Mouse (Mus musculus) gastrocnemius, postnatal 4 days (tissue): ENCODE data around the gene Ttc16. TPM values are rescaled to one million over a fixed set of nuclear protein-coding genes. Genes with fewer than 3 reads are reported as not detected.

Experiments
- DNase-seq, 2 experiments: peaks; one replicate each; pipeline ENCODE4 v3.0.0; 2021 to 2022; ENCODE audit warnings: low spot score in 2 of 2, mixed read lengths in 2 of 2
- total RNA-seq, 2 experiments: library from RNA; stranded (reverse); gene quantifications; 2 replicates each; pipeline ENCODE4 v1.2.3; 2021

The Ttc16 gene
- total RNA-seq, 2 experiments from 2014 or later, result not detected

DNA sequence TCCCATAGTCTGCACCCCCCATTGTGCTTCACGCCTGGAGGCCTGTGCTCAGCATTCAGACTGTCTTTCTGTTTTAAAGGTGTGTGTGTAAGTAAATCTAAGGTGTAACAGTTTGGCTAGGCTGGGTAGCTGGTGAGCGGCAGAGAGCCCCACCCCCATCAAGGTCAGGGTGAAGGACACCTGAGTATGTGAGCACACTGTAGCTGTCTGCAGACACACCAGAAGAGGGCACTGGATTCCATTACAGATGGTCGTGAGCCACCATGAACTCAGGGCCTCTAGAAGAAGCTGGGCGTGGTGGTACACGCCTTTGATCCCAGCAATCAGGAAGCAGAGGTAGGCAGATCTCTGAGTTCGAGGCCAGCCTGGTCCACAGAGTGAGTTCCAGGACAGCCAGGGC is 6.3 kb upstream of the Ttc16 start:
- DNase-seq, result no peak

DNA sequence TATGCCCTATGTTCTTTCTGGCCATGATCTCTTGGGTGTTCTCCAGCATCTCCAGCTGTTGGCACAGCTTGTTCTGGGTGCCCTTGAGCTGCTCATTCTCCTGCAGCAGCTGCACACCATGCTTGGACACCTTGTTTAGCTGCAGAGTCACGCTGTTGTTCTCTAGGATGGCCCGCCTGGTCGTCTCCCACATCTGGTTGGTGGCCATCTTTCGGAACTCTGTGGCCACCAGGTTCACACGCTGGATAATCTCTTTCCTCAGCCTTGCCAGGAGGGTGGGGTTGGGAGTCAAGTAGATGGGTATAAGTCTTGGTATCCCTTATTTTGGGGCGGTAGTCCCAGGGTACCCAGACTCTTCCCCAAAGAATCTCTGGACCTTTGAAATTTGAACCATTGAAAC is 4.3 kb upstream of the Ttc16 start:
- DNase-seq, result no peak

DNA sequence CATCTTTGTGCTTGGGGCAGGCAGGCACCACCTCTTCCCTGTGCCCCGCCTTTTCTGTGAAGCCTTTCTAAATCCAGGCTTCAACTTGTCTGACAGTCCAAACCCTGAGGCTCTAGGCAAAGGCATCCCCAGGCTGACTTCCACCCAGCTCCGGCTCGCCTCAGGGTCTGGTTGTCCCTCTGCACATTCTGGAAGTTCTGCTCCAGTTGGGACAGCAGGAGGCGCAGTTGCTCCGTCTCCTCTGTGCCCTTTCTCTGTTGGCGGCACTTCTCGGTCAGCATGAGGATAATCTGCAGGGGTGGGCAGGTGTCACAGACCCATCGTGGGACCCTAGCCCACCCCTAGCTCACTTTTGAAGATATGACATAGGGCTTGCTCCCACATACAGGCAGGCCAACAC is 3.7 kb upstream of the Ttc16 start:
- DNase-seq, result peak; percentile 59 to 70

DNA sequence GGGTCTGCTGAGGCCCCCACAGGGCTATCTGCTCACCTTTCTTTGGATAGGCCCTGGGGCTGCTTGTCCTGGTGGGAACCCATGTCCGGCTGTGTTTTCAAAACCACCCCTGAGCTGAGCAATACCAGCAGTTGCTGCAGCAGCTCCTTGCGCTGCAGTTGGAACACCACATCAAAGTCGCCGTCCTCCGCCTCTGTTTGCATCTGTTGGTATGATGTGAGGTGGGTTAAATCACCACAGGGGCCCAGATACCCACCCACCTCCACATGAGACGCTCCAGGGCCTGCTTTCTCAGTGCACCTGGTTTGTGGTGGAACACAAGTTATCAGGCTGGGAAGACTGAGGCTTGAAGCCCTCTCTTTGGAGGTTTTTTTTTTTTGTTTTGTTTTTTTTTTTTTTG is 2.6 kb upstream of the Ttc16 start:
- DNase-seq, result no peak

DNA sequence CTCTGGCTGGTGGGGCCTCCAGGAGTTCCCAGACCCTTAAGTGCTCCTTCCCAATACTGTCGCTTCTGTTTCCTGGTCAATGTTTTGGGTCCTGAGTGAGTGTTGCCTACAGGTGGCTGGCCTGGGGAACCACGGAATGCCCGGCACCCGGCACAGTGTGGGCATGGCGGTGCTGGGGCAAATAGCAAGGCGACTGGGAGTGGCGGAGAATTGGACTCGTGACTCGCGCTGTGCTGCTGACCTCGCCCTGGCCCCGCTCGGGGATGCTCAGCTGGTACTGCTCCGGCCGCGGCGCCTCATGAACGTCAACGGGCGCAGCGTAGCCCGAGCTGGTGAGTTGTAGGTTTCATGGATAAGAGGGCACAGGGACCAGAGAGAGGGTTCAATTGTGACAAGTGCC is 759 bp upstream of the Ttc16 start:
- DNase-seq, result no peak

DNA sequence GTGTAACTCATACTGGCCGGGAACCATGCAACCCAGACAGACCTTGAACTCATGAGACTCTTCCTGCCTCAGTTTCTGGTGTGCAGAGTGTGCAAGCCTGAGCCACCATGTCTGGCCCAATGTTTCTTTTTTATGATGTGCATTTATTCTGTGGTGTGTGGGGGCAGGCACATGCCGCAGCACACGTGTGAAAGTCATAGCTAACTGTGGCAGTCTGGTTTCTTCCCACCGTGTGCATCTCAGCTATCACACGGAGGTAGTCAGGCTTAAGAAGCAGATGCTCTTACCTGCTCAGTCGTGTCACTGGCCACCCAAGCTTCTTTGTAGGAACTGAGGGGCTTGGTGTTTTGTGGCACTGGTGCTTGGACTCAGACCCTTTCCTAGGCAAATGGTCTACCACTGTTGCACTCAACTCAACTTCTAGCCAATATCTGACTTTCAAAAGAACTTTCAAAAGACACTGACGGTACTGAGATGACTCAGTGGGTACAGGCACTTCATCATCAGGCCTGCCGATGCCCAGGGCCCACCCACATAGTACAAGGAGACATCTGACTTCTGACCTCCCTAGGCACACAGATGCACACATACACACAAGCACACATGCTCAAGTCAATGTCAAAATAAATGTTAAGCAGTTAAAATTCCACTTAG is 2.7 kb downstream of the Ttc16 start:
- no peak for DNase-seq

DNA sequence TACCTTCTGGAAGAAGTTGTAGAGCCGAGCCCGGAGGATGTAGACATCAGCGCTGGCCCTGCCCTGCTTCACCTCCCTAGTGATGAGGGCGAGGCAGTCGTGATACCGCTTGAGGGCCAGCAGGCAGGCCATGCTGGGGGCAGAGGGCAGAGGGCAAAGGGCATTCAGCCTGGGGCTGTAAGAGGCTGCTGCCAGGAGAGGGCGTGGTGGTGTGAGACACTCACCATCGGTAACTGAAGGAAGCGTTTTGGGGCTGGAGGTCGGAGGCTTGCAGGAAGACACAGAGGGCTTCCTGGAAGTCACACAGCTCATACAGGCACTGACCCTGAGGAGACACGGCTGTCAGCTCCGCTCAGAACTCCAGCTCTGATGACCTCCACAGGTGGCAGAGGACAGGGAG is 3.5 kb downstream of the Ttc16 start:
- DNase-seq, result no peak

DNA sequence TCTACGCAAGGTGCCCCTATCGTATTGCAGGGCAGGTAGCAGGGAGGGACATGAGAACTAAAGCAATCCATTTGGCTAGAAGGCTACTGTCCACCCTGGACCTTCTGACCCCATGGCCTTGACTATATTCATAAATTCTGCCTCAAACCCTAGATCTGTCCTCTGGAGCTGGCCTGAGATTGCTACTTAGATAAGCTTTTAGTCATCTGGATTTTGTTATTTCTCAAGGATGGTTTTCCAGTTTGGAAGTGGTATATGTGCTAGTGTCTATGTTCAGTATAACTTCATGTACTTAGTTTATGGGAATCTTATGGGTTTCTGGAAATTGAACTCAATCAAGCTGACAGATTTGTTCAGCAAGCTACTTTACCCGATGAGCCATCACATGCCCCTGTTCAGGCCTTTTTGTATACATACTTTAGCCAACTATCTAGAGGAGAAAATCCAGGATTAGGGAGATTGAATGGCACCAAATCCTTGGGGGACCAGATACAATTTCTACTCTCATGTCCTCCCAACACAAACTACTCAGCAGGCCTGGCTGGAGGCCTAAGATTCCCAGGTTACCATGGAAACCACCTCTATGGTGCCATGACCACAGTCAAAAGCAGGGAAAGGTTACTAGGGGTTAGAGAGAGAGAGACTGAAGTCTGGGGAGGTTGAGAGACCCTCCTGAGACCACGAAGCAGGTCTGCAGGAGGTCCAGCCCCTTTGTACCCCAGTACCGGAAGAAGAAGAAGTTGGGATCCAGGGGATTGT is 5.9 kb downstream of the Ttc16 start:
- no peak for DNase-seq

DNA sequence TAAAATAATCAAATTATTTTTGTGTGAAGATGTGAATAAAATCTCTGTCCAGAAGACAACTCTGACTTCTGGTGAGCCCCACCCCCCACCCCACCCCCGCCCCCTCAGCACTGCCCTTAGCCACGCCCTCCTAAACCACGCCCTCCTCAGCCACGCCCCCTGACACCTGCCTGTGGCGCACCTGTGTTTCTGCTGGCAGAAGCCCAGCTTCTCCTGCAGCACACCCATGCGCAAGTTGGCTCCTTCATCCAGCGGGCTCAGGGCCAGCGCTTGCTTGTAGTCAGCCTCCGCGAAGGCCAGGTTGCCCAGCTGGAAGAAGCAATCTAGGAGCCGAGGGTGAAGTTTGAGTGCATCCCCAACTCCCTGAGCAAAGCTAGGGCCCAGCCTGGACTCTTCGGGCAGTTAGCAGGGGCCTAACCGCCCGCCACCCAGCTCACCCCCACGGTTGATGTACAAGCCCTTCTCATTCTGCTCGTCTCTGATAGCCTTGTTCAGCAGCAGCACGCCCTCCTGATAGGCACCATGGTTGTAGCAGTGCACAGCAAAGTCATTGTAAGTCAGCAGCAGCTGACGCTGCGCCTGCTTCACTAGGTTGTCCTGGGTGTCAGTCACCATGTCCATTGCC is 6.7 kb downstream of the Ttc16 start:
- DNase-seq, result no peak

DNA sequence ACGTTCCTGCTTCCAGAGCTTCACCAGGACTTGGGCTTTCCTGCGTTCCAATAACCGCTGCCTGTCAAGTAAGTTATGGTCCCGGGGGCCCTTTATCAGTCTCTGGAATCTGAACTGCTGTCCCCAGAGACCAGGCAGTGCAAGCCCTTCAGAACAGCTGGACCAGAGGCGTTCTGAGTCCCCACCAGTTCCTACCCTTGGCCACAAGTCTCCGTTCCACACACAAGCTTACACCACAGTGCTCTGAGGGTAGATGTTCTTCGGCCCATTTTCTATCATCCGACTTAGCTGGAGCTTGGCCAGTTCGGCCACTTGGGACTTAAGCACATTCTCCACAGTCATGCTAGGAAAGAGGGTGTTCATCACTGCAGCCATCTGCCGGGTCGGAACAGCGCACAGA is 8.2 kb downstream of the Ttc16 start:
- DNase-seq, result no peak

DNA sequence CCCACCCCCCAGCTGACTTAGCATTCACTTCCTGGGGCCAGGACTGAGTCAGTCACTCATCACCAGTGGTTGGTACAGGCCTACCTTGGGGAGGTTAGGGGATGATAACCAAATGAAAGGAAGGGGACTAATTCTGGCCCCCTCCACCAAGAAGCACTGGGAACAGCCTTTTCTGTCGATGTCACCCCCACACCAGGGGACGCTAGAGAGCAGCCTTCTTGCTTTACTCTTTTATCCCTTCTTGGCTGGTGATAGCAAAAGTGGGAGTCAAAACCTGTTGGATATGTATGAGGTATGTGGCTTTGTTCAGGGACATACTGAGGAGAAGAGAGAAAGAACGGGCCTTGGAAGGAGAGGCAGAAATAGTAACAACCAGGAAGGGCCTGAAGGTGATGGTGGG is 12.1 kb downstream of the Ttc16 start:
- no peak for DNase-seq

DNA sequence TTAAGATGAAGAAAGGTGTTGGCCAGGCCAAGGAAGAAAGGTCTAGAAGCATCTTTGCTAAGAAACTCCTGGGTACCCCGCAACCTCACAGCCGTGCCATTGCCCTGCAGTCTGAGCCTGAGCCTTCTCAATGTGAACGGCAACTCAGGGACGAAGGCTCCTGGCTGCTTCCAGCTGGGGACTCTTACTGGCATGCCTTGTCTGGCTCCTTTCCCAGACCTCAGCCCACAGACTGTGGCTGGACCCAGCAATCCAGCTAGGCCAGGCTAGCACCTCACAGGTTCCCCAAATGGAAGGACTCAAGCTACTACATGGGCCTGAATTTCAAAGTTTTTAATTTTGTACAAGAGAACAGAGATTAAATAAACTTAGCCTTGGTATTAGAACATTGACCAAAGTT is 13.6 kb downstream of the Ttc16 start:
- no peak for DNase-seq

DNA sequence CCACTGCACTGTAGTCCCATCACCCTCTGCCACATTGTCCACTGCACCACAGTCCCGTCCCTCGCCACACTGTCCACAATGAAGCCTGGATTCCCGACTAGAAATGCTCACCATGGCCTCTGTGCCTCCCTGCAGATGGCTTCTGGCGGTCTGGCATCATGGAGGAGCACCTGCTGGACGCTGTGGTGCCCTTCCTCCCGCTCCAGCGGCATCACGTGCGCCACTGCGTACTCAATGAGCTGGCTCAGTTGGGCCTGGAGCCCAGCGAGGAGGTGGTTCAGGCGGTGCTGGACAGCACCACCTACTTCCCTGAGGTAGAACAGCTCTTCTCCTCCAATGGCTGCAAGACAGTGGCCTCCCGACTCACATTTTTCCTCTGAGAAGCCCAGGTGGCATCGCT is 14.1 kb downstream of the Ttc16 start:
- DNase-seq, result no peak

DNA sequence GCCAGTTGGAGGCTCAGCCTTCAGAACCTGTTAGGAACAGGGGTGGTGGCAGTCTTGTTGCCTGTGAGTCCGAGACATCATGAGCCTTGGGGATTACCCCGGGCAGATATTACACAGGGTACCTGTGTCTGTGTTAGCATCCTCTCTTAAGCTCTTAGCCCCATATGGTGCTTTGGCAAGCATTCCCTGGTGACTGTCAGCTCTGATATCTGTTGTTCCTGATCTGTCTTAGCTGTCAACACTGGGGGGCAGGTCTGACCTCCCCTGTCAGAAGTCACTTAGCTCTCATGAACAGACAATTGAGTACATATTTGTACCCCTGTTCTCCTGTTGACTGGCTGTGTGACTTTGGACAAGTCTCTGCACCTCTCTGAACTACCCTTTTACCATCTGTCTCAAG is 16.4 kb downstream of the Ttc16 start:
- no peak for DNase-seq

DNA sequence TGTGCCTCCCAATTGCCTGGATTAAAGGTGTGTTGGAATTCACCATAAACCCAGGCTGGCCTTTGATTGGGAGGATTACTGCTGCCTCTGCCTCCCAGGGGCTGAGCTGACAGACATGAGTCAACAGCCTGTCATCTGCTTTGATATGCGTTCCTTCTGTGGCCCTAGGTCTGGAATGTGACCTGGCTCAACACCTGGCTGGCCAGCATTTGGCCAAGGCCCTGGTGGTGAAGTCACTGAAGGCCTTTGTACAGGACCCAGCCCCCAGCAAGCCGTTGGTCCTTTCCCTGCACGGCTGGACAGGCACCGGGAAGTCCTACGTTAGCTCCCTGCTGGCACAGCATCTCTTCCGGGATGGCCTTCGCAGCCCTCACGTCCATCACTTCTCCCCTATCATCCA is 16.9 kb downstream of the Ttc16 start:
- no peak for DNase-seq

DNA sequence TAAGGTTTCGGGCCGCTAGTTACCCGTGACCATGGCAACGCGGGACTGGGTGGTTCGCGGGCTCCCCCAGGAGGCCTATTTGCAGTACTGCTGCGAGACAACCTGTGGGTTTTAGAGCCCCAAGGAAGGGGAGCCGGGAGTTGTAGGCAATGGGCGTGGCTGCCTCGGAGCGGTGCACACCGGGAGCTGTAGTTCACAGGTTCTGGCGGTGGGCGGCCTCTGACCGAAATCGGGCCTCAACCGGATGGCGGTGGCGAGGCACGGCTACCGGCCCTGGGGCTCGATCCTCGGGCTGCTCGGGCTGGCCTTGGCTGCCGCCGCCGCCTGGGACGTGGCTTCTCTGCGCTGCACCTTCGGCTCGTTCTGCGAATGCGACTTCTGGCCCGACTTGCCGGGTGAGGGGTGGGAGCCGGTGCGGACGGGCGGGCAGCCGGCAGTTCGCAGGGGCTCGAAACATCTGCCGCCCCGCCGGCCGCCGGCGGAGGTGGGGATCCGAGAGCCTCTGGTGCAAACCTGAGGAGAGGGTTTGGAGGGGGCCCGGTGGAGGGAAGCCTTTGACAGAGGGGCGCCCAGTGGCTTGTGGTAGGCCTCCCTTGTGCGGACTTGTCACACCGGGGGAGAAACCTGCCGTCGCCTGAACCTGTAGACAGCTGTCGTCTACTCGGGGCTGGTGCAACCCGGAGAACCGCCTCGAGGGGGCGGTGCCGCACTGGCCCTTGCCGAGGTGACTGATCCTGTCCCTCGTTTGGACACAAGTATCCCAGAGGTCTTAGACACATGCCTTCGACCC is 18.2 kb downstream of the Ttc16 start, which contains the start of gene Tor2a:
Gene Tor2a (plus strand): TSS at position 179 of the 790 bp plus-strand sequence.
- DNase-seq, result peak; percentile 93 to 97

DNA sequence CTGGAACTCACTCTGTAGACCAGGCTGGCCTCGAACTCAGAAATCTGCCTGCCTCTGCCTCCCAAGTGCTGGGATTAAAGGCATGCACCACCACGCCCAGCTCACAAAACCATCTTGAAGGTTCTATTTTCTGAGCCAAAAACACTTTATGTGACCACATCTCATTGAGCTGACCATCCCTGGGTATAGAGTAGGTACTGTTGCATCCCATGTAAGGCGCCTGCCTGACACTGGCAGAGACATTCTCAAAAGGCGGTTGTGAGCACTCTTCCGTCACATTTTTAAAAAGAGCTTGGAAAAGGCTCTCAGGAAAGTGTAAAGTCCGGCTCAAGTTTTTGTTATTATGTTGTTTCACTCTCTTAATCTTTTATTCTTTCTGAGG is 18.8 kb downstream of the Ttc16 start:
- no peak for DNase-seq

DNA sequence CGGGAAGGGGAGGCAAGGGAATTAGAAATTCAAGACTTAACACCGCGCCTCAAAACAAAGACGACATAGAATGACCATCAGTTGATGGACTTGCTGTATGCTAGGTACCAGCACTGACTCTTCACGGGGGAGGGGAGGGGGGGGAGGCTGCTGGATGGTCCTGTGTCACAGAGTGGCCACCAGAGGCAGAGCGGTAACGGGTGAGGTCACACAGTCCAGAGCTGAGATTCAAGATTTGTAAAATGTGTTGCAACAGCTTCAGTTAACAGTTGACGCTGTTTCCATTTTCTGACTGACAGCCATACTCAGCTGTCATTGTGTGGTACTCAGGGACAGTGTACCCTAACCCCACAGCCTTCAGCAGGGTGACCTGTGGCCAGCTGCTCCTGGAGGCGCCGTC is 23.3 kb downstream of the Ttc16 start:
- no peak for DNase-seq

DNA sequence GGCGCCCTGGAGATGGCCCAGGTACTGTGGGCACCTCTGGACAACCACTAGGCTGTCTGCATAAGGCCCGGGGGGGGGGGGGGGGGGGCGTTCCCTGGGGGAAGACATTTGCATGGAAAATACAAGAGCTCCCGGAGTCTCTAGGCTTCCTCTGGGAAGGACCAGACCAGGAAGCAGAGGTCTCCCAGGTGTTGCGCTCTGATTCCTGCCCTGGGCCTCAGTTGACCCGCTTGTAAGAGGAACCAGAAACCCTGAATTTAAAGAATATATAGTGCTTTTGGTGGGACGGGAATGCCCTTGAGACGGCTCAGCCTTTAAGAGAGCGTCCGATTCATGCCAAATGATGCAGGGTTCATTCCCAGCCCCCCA is 23.8 kb downstream of the Ttc16 start:
- no peak for DNase-seq

DNA sequence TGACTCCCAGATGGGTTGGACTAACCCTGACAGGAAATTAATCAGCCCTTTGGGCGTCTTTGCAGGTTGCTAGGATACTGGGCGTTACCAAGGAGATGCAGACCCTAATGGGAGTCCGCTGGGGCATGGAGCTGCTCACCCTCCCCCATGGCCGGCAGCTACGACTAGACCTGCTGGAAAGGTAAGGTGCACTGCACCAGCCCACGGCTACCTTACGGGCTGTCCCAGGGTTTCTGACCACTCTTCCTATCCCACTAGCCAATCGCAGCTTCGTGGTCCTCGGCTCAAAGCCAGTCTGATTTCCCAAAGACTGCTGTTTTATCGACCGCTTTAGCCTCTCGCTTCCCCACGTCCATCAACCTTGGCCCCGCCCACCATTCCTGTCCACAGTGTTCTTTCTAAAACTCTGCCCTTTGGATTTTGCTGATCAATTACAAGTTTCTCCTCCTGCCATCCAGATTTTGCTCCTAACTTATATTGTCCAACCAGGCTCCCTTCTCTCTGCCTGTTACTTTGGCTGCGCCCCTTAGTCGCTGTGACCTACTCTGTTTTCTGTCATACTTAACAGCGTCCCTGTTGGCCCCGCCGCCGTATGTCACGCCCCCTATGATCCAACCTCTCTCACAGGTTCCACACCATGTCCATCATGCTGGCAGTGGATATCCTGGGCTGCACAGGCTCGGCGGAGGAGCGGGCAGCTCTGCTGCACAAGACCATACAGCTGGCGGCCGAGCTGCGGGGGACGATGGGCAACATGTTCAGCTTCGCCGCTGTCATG is 24.4 kb downstream of the Ttc16 start:
- DNase-seq, result no peak

DNA sequence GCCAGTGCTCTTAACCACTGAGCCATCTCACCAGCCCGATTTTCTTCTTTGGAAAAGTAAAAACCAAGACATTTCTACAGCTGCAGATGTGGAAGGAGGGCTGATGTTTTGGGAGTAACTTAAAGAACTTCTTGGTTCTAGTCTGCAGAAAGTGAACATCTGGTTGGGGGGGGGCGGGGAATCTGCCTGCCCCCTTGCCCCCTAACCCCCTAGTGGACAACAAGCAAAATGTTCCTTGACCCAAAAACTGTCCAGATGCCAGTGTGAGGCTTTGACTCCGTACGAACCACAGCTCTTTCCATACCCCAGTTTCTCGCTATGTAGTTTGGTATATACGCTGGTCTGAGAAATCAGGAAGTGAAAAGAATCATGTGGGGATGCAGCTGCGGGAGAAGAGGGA is 25.2 kb downstream of the Ttc16 start:
- DNase-seq, result no peak
